Mouse (Mus musculus): ENCODE results near the gene Sgcb.

DNA sequence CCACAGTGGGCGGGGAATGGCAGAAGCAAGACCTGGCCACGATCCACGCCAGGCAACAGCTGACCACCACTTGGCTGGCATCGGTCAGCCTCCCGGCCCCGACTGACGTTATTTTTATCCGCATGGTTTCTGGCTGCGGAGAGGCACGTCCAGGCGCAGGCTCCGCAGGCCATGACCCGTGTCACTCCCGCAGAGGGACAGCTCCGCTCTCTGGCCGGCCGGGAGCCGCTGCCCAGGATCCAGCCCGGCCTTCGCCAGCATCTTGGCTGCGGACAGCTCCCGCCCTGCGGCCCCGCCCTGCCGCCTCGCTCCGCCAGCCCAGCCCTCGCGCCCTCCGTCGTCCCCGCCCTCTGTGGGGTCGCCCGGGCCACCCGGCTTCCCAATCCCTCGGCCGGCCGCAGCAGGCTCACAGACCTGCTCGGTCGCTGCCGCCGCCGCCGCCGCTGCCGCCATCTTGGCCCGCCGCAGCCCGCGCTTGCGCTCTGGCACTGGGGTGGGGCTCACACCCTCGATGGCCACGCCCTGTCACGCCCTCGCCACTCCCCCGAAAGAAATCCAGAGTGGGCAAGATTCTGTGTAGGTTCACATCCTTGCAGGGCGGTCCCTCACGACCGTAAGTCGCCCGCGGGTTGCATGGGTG, at the start of gene Sgcb:
- TF ChIP-seq CHD2 (IDR thresholded peaks at IDR 0.05; ENCODE audit: low read depth, low read length) (no peak), ZC3H11A (IDR thresholded peaks at IDR 0.05; ENCODE audit: borderline replicate concordance, low read depth, low read length) (no peak), MAFK (IDR thresholded peaks at IDR 0.05; ENCODE audit: insufficient read depth, low read depth, low read length) (no peak), HCFC1 (IDR thresholded peaks at IDR 0.05; ENCODE audit: borderline replicate concordance, insufficient read depth, low read length) (no peak), ZNF384 (IDR thresholded peaks at IDR 0.05; ENCODE audit: low read depth, low read length) (no peak)

Measured in ES-E14 (cell line).